Mouse (Mus musculus) G1E (cell line): ENCODE measurements around the gene Ppp2r1b.

ENCODE experiments used
- CTCF ChIP-seq: IDR thresholded peaks from 2 replicates; pipeline ENCODE4 v1.5.1; 2012; ENCODE audit warnings: low read depth, low read length, inconsistent platforms, mixed read lengths
- GATA1 ChIP-seq: IDR thresholded peaks from 2 replicates; pipeline ENCODE4 v1.6.1; 2012; ENCODE audit warnings: borderline replicate concordance, low read length, inconsistent platforms, mixed read lengths
- GATA2 ChIP-seq: IDR thresholded peaks from 2 replicates; pipeline ENCODE4 v1.6.1; 2012; ENCODE audit warnings: low read depth, low read length, inconsistent platforms, borderline replicate concordance
- POLR2AphosphoS5 ChIP-seq: IDR thresholded peaks from 2 replicates; pipeline ENCODE4 v1.6.1; 2012; ENCODE audit warnings: low read depth, low read length, inconsistent platforms; ENCODE audit not compliant: insufficient replicate concordance
- TAL1 ChIP-seq: conservative IDR thresholded peaks from 2 replicates; pipeline ENCODE4 v1.6.1; 2012; ENCODE audit warnings: low read depth, low read length, inconsistent platforms, mixed read lengths

GRCm38 (mm10) chr9:50841079-50841789 lies 3.9 kb upstream of the Ppp2r1b start:
- TF ChIP-seq CTCF (no peak), POLR2AphosphoS5 (no peak), TAL1 (no peak), GATA1 (no peak), GATA2 (no peak)
